Mouse (Mus musculus): ENCODE data around the gene Pim1.

GRCm38 (mm10) chr17:29455411-29456120 is 35.0 kb upstream of the Pim1 start:
- TF ChIP-seq CTCF (IDR thresholded peaks at IDR 0.05; ENCODE audit: extremely low read depth, insufficient read length, insufficient replicate concordance, low read depth, low read length) (no peak), POLR2A (IDR thresholded peaks at IDR 0.05; ENCODE audit: low read depth, low read length) (no peak)

Measured in small intestine, adult 2 months (tissue).